Mouse (Mus musculus) forebrain, postnatal 0 days (tissue): ENCODE measurements around the gene Sik3. TPM values are rescaled to one million over a fixed set of nuclear protein-coding genes. Genes with fewer than 3 reads are reported as not detected.

Experiments used
- ATAC-seq: fragments of 200-750 bp; cut with Nextera tagmentation; 2 replicates; pipeline ENCODE4 v1.8.0; 2017; ENCODE audit warnings: mild to moderate bottlenecking, moderate library complexity
- DNase-seq: peaks from one replicate; pipeline ENCODE4 v3.0.0-alpha.2; 2015
- H3K27ac ChIP-seq: fragments of 300-500 bp; sonication (generic); 2 replicates; pipeline ENCODE4 v1.5.1; 2014; ENCODE audit warnings: low read depth, mild to moderate bottlenecking, antibody characterized with exemption, low read length, moderate library complexity, mixed read lengths
- H3K27me3 ChIP-seq: fragments of 300-500 bp; sonication (generic); 2 replicates; pipeline ENCODE4 v1.6.1; 2014; ENCODE audit warnings: mild to moderate bottlenecking, low read length, mixed read lengths; ENCODE audit not compliant: insufficient read depth
- H3K36me3 ChIP-seq: fragments of 300-500 bp; sonication (generic); 2 replicates; pipeline ENCODE4 v1.6.1; 2014; ENCODE audit warnings: mild to moderate bottlenecking, moderate library complexity; ENCODE audit not compliant: insufficient read depth
- H3K4me1 ChIP-seq: fragments of 300-500 bp; sonication (generic); 2 replicates; pipeline ENCODE4 v1.6.1; 2014; ENCODE audit warnings: antibody characterized with exemption; ENCODE audit not compliant: insufficient read depth
- H3K4me2 ChIP-seq: fragments of 300-500 bp; sonication (generic); 2 replicates; pipeline ENCODE4 v1.6.1; 2014; ENCODE audit warnings: low read depth, mild to moderate bottlenecking, moderate library complexity
- H3K4me3 ChIP-seq: fragments of 300-500 bp; sonication (generic); 2 replicates; pipeline ENCODE4 v1.5.1; 2014; ENCODE audit warnings: low read depth, low read length, mixed read lengths
- H3K9ac ChIP-seq: fragments of 300-500 bp; sonication (generic); 2 replicates; pipeline ENCODE4 v1.6.1; 2014; ENCODE audit warnings: mild to moderate bottlenecking
- H3K9me3 ChIP-seq: fragments of 300-500 bp; sonication (generic); 2 replicates; pipeline ENCODE4 v1.6.1; 2016; ENCODE audit warnings: low read length
- CTCF ChIP-seq: sonication (generic); IDR thresholded peaks from 2 replicates; pipeline ENCODE4 v1.5.1; 2016; ENCODE audit warnings: antibody characterized with exemption, control low read depth, low read depth
- WGBS: fragments of 180-500 bp; shearing (Covaris S2); extraction: QIAGEN DNeasy Blood & Tissue Kit; methylation state at CpG from one replicate; pipeline ENCODE4 v1.1.7; 2014; 5-methylcytosine and 5-hydroxymethylcytosine counted together
- polyA plus RNA-seq: library from polyadenylated mRNA; unstranded; fragments of >200 nt; fragmentation: Nextera tagmentation; extraction: Ambion mirVana; gene quantifications from 2 replicates; pipeline ENCODE4 v1.2.1, GENCODE M21; 2015
- total RNA-seq: library from RNA; depleted of rRNA; stranded (reverse); fragments of >200 nt; gene quantifications from 2 replicates; pipeline ENCODE4 v1.2.3, GENCODE M21; 2014

Gene Sik3
- total and polyA plus RNA-seq, 2 experiments from 2014 or later, result 9.3 to 27.9 TPM

- no peak overlapping the region for H3K9ac ChIP-seq
- no peak for DNase-seq
- 77% methylated on average over 8 of the region's 8 CpGs for WGBS
- no peaks in the 10 kb centered on the region for H3K9me3 ChIP-seq
- H3K4me2 ChIP-seq, result no peak overlapping the region
- no peaks in the 10 kb centered on the region for H3K4me1 ChIP-seq
- H3K36me3 ChIP-seq, result peaks cover 6% of the 10 kb centered on the region
- H3K27me3 ChIP-seq, result no peaks in the 10 kb centered on the region
- TF ChIP-seq CTCF, result no peak
- no peak overlapping the region for H3K4me3 ChIP-seq
- no peak for ATAC-seq
- no peak overlapping the region for H3K27ac ChIP-seq
Measured at GRCm38 (mm10) chr9:46191234-46191633, 178.6 kb downstream of the Sik3 start.

- H3K27ac ChIP-seq, result no peak overlapping the region
- no peaks in the 10 kb centered on the region for H3K27me3 ChIP-seq
- ATAC-seq, result no peak
- H3K36me3 ChIP-seq, result peaks cover 6% of the 10 kb centered on the region
- no peak overlapping the region for H3K4me3 ChIP-seq
- peak; percentile 77 for TF ChIP-seq CTCF
- H3K4me1 ChIP-seq, result no peaks in the 10 kb centered on the region
- no peak overlapping the region for H3K4me2 ChIP-seq
- 11% methylated on average over 1 of the region's 1 CpGs for WGBS
- DNase-seq, result peak; percentile 79
- no peak overlapping the region for H3K9ac ChIP-seq
- H3K9me3 ChIP-seq, result no peaks in the 10 kb centered on the region
Measured at GRCm38 (mm10) chr9:46191644-46192043, 179.0 kb downstream of the Sik3 start.

GRCm38 (mm10) chr9:46192642-46193041, 180.0 kb downstream of the Sik3 start:
- no peak for DNase-seq
- no peak for ATAC-seq
- no peak for TF ChIP-seq CTCF
- Histone ChIP-seq H3K9me3 (no peaks in the 10 kb centered on the region), H3K4me2 (no peak overlapping the region), H3K27me3 (no peaks in the 10 kb centered on the region), H3K36me3 (peaks cover 6% of the 10 kb centered on the region), H3K27ac (no peak overlapping the region), H3K4me3 (no peak overlapping the region), H3K9ac (no peak overlapping the region), H3K4me1 (no peaks in the 10 kb centered on the region)
- WGBS, result 88% methylated on average over 6 of the region's 6 CpGs

DNA sequence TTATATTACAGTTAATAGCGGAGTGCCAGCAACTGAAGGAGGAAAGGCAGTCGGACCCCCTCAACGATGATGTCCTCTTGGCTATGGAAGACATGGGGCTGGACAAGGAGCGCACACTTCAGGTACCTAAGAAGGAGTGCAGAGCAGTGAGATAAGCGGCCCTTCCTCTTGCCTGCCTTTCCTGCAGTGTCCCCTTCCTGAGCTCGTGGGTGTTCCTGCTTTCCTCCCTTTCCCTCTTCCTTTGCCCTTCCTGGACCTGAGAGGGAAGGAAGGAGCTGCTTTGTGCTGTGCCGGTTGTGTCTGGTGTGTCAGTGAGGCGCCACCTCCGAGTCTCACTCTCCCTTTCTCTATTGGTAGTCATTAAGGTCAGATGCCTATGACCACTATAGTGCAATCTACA, 182.2 kb downstream of the Sik3 start:
- 91% methylated on average over 9 of the region's 9 CpGs for WGBS
- peaks cover 23% of the 10 kb centered on the region for H3K36me3 ChIP-seq
- H3K9me3 ChIP-seq, result no peaks in the 10 kb centered on the region
- H3K9ac ChIP-seq, result no peak overlapping the region
- H3K4me2 ChIP-seq, result no peak overlapping the region
- no peak overlapping the region for H3K27ac ChIP-seq
- ATAC-seq (no peak), DNase-seq (no peak)
- no peaks in the 10 kb centered on the region for H3K27me3 ChIP-seq
- TF ChIP-seq CTCF, result no peak
- no peak overlapping the region for H3K4me3 ChIP-seq
- no peaks in the 10 kb centered on the region for H3K4me1 ChIP-seq

DNA sequence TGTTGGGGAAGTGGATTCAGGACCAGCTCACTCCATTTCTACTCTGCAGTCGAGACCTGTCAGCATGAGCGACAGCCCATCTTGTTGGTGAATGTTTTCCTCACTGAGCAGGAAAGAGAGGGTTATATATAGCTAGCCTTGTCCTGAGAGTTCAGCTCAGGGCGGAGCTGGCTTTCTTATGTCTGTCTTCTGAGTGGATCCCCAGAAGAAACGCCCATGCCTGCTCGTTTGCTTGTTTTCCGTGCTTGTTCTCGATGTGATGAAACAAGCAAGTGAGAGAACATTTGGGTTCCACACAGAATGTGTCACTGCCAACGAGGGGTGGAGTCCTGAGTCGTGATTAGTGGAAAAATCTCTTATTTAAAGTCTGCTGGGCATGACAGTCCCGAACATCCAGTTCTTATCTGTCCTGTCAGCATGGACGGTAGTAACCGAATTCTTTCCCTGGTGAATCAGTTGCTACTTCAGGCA, 184.1 kb downstream of the Sik3 start:
- H3K9me3 ChIP-seq, result no peaks in the 10 kb centered on the region
- H3K4me2 ChIP-seq, result no peak overlapping the region
- no peak overlapping the region for H3K4me3 ChIP-seq
- no peaks in the 10 kb centered on the region for H3K4me1 ChIP-seq
- WGBS, result 82% methylated on average over 12 of the region's 12 CpGs
- no peak overlapping the region for H3K9ac ChIP-seq
- no peaks in the 10 kb centered on the region for H3K27me3 ChIP-seq
- no peak for TF ChIP-seq CTCF
- H3K36me3 ChIP-seq, result peaks cover 29% of the 10 kb centered on the region
- no peak for ATAC-seq
- no peak for DNase-seq
- H3K27ac ChIP-seq, result no peak overlapping the region

GRCm38 (mm10) chr9:46198461-46198860, 185.8 kb downstream of the Sik3 start:
- ATAC-seq (no peak), DNase-seq (no peak)
- no peak overlapping the region for H3K9ac ChIP-seq
- TF ChIP-seq CTCF, result no peak
- no peaks in the 10 kb centered on the region for H3K4me1 ChIP-seq
- H3K4me3 ChIP-seq, result no peak overlapping the region
- H3K27ac ChIP-seq, result no peak overlapping the region
- WGBS, result 82% methylated on average over 9 of the region's 9 CpGs
- H3K36me3 ChIP-seq, result peaks cover 34% of the 10 kb centered on the region
- H3K27me3 ChIP-seq, result no peaks in the 10 kb centered on the region
- H3K4me2 ChIP-seq, result no peak overlapping the region
- no peaks in the 10 kb centered on the region for H3K9me3 ChIP-seq

DNA sequence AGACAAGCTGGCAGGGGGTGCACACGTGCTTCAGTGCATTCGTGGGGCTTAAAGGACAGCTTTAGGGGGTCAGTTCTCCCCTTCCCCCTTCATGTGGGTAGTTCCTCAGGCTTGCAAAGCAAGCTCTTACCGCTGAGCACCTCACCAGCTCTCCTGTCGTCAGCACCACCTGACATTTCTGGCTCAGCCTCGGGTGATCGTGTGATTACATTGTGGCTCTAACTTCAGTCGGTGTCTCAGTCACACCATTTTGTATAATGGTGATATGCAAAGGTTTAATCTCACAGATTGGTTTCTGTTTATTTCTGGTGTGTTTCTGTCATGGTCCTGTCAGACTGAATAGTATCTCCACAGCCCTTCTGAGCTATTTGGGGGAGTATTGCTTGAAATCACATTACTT, 186.3 kb downstream of the Sik3 start:
- Histone ChIP-seq H3K27me3 (no peaks in the 10 kb centered on the region), H3K9ac (no peak overlapping the region), H3K4me1 (no peaks in the 10 kb centered on the region), H3K4me3 (no peak overlapping the region), H3K27ac (no peak overlapping the region), H3K9me3 (no peaks in the 10 kb centered on the region), H3K4me2 (no peak overlapping the region), H3K36me3 (peaks cover 35% of the 10 kb centered on the region)
- ATAC-seq, result no peak
- TF ChIP-seq CTCF, result no peak
- 78% methylated on average over 7 of the region's 7 CpGs for WGBS
- DNase-seq, result no peak

DNA sequence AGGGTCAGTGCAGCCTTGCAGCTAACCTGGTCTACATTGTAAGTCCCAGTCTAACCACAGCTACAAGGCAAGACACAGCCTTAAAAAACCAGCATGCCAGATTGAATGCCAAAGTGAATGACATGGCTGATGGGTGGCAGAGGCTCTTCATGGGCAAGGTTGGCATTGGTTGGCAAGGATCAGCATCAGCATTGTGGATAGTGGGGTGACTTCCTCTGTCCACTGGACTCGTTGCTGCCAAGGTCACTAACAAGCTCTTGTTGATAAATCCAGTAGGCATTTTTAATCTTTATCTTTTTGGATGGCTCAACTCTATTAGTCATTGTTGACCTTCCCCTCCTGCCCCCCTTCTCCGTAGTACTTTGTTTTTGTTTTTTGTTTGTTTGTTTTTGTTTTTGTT, 187.0 kb downstream of the Sik3 start:
- no peak overlapping the region for H3K4me2 ChIP-seq
- H3K9me3 ChIP-seq, result no peaks in the 10 kb centered on the region
- ATAC-seq (no peak), DNase-seq (no peak)
- no peaks in the 10 kb centered on the region for H3K4me1 ChIP-seq
- H3K4me3 ChIP-seq, result no peak overlapping the region
- peaks cover 42% of the 10 kb centered on the region for H3K36me3 ChIP-seq
- H3K27me3 ChIP-seq, result no peaks in the 10 kb centered on the region
- H3K27ac ChIP-seq, result no peak overlapping the region
- whole genome bisulfite sequencing, result 83% methylated on average over 2 of the region's 2 CpGs
- no peak for TF ChIP-seq CTCF
- no peak overlapping the region for H3K9ac ChIP-seq
